Mouse (Mus musculus): ENCODE measurements at regions not wholly inside any gene's neighbourhood (a gene's known extent, or its start where the extent isn't known, plus 50 kb on each side); places are given as distances from the start of the nearest gene placed in this dataset.
A peak's percentile ranks its signal among the peaks of the same experiment; 100 is the strongest.

DNA sequence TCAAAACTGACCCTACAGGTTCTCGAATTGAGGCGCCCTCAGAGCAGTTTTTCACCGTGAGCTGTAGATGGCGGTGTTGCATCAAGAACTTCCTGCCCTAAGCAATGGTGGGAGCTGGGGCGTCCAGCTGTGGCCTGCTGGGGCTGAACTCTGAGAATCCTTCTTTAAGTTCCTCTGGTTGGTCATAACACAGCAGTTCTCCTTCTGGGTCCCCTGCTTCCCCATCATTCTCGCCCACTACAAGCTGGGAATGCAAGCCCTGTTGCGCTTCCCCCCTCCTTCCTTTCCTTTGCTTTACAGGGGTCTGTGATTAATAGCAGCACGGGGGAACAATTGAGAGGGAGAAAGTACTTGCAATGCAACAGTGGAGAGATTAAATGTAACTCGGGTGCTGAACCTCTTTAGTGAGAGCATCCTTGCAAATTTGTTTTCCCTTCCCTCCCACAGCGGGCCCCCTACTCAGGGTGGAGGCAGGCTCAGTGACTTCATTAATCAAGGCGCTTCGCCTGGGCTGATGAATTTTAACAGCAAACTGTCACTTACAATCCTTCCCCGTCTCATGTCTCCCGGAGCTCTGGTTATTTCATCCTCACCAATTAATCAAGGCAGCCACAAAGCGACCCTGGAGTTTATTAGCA is 794.3 kb upstream of the Api5 start:
- Histone ChIP-seq H3K27ac (no peak overlapping the region), H3K27me3 (ENCODE audit: insufficient read depth, poor library complexity, severe bottlenecking) (no peaks in the 10 kb centered on the region), H3K36me3 (no peaks in the 10 kb centered on the region), H3K9me3 (no peaks in the 10 kb centered on the region), H3K4me3 (peak overlapping the region; percentile 48), H3K4me1 (peaks cover 5% of the 10 kb centered on the region; the same call in 1 of the 2 replicates)
- 3% methylated on average over 15 of the region's 15 CpGs for WGBS
- DNase-seq (ENCODE audit: low spot score): peak; percentile 77

DNA sequence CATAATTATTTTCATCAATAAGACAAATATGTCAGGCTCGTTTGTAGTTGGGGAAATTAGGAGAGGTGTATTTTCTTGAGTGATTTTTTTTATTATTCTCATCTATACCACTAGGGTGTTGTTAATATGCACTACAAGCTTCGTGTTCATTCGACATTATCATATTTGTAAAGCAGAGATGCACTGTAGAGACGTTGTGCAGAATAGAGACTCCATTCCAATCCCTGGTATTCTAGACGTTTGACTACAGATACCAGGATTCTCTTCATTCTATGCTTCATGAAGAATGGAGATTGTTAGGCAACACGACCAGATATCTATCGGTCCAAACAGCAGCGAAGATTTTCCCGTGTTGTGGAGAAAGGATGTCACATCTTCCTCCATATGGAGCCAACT is 793.8 kb upstream of the Api5 start:
- no peak overlapping the region for H3K27ac ChIP-seq
- WGBS: 24% methylated on average over 9 of the region's 9 CpGs

DNA sequence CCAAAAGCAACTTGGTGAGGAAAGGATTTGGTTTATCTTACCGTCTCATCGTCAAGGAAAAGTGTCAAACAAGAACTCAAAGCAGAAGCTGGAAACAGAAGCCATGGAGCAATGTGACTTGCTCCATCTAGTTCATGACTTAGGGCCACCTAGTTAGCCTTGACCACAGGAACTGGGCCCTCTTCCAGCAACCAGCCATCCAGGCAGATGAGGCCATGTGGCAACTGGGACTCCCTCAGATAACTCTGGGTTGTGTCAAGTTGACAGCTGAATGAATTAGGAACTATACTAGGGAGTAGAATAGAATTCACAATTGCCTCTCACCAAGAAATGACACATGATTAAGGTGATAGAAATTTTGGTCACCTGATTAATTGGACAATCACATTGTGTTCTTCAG is 791.5 kb upstream of the Api5 start:
- 77% methylated on average over 2 of the region's 2 CpGs for WGBS
- Histone ChIP-seq H3K9me3 (no peaks in the 10 kb centered on the region), H3K36me3 (no peaks in the 10 kb centered on the region), H3K4me1 (peaks cover 5% of the 10 kb centered on the region; the same call in 1 of the 2 replicates), H3K27me3 (ENCODE audit: insufficient read depth, poor library complexity, severe bottlenecking) (no peaks in the 10 kb centered on the region), H3K27ac (no peak overlapping the region), H3K4me3 (no peak overlapping the region)
- no peak for DNase-seq (ENCODE audit: low spot score)

More for the DNA sequence above, 793.8 kb upstream of the Api5 start:
- no peak overlapping the region for H3K4me3 ChIP-seq
- no peaks in the 10 kb centered on the region for H3K9me3 ChIP-seq
- no peak for DNase-seq (ENCODE audit: low spot score)
- H3K36me3 ChIP-seq: no peaks in the 10 kb centered on the region
- H3K4me1 ChIP-seq: peaks cover 5% of the 10 kb centered on the region; the same call in 1 of the 2 replicates
- no peaks in the 10 kb centered on the region for H3K27me3 ChIP-seq (ENCODE audit: insufficient read depth, poor library complexity, severe bottlenecking)

DNA sequence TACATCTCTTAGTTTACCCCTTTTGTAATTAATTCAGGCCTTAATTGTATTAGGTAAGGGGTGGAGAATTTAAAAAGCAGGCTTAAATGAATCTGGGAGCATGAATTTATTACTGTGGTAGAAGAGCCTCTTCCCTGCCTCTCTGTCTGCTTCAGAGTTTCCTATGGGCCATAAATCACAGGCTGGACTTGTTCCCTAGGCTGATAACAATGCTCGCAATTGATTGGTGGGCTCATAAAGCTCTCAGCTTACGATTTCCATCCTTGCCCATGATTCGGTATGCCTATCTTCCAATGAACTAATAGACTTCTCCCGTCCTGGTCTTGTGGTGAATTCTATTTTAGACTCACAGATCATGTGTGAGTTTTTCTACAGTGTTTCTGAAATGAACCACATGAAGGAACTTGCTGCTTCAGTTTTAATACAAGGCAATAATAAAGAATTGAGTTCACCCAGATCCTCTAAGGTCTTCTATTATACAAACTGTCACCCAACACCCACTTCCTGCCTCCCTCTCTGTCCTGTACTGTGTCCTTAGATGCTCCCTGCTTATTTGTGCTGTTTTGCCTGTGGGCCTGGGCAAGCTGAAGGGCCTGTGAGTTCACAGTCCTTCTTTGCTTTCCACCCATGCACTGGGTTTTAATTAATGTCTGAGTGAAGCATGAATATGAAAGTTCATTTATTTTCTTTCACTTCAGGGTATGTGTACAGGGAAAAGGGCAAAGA is 772.4 kb upstream of the Api5 start:
- Histone ChIP-seq H3K27me3 (ENCODE audit: insufficient read depth, poor library complexity, severe bottlenecking) (no peaks in the 10 kb centered on the region), H3K4me3 (no peak overlapping the region), H3K4me1 (no peaks in the 10 kb centered on the region), H3K27ac (no peak overlapping the region), H3K9me3 (no peaks in the 10 kb centered on the region), H3K36me3 (no peaks in the 10 kb centered on the region)
- 62% methylated on average over 4 of the region's 4 CpGs for WGBS
- no peak for DNase-seq (ENCODE audit: low spot score)

Measured in heart, embryonic 10.5 days (tissue).